Mouse (Mus musculus): ENCODE results near the gene Vamp8. TPM values are rescaled to one million over a fixed set of nuclear protein-coding genes. Genes with fewer than 3 reads are reported as not detected.

Gene Vamp8
- total RNA-seq, 1 experiment from 2014 or later, result 230 TPM

GRCm38 (mm10) chr6:72409567-72409966 is 19.1 kb upstream of the Vamp8 start:
- no peak for ATAC-seq (ENCODE audit: extremely low read depth, insufficient number of reproducible peaks, low FRiP score, poor library complexity, severe bottlenecking)

GRCm38 (mm10) chr6:72407119-72407518 is 16.6 kb upstream of the Vamp8 start:
- peak; percentile 97 for ATAC-seq (ENCODE audit: extremely low read depth, insufficient number of reproducible peaks, low FRiP score, poor library complexity, severe bottlenecking)

GRCm38 (mm10) chr6:72405356-72405755 is 14.9 kb upstream of the Vamp8 start:
- no peak for ATAC-seq (ENCODE audit: extremely low read depth, insufficient number of reproducible peaks, low FRiP score, poor library complexity, severe bottlenecking)

- ATAC-seq (ENCODE audit: extremely low read depth, insufficient number of reproducible peaks, low FRiP score, poor library complexity, severe bottlenecking), result peak; percentile 92
These were observed 11.4 kb upstream of the Vamp8 start for GRCm38 (mm10) chr6:72401875-72402274.

GRCm38 (mm10) chr6:72399967-72400366 is 9.5 kb upstream of the Vamp8 start:
- no peak for ATAC-seq (ENCODE audit: extremely low read depth, insufficient number of reproducible peaks, low FRiP score, poor library complexity, severe bottlenecking)

- ATAC-seq (ENCODE audit: extremely low read depth, insufficient number of reproducible peaks, low FRiP score, poor library complexity, severe bottlenecking), result no peak
These were observed 6.3 kb upstream of the Vamp8 start for GRCm38 (mm10) chr6:72396837-72397251.

- ATAC-seq (ENCODE audit: extremely low read depth, insufficient number of reproducible peaks, low FRiP score, poor library complexity, severe bottlenecking), result no peak
These were observed 1.8 kb upstream of the Vamp8 start for GRCm38 (mm10) chr6:72392341-72392740.

- no peak for ATAC-seq (ENCODE audit: extremely low read depth, insufficient number of reproducible peaks, low FRiP score, poor library complexity, severe bottlenecking)
These were observed 455 bp upstream of the Vamp8 start for GRCm38 (mm10) chr6:72390795-72391521.

- peak; percentile 62 for ATAC-seq (ENCODE audit: extremely low read depth, insufficient number of reproducible peaks, low FRiP score, poor library complexity, severe bottlenecking)
These were observed 997 bp downstream of the Vamp8 start for GRCm38 (mm10) chr6:72389471-72389940.

- ATAC-seq (ENCODE audit: extremely low read depth, insufficient number of reproducible peaks, low FRiP score, poor library complexity, severe bottlenecking), result no peak
These were observed 1.6 kb downstream of the Vamp8 start for GRCm38 (mm10) chr6:72388791-72389329.

GRCm38 (mm10) chr6:72388266-72388665 is 2.2 kb downstream of the Vamp8 start:
- no peak for ATAC-seq (ENCODE audit: extremely low read depth, insufficient number of reproducible peaks, low FRiP score, poor library complexity, severe bottlenecking)

- no peak for ATAC-seq (ENCODE audit: extremely low read depth, insufficient number of reproducible peaks, low FRiP score, poor library complexity, severe bottlenecking)
These were observed 2.7 kb downstream of the Vamp8 start for GRCm38 (mm10) chr6:72387816-72388215.

GRCm38 (mm10) chr6:72386561-72386960 is 3.9 kb downstream of the Vamp8 start:
- no peak for ATAC-seq (ENCODE audit: extremely low read depth, insufficient number of reproducible peaks, low FRiP score, poor library complexity, severe bottlenecking)

GRCm38 (mm10) chr6:72385258-72385657 is 5.2 kb downstream of the Vamp8 start:
- no peak for ATAC-seq (ENCODE audit: extremely low read depth, insufficient number of reproducible peaks, low FRiP score, poor library complexity, severe bottlenecking)

- ATAC-seq (ENCODE audit: extremely low read depth, insufficient number of reproducible peaks, low FRiP score, poor library complexity, severe bottlenecking), result no peak
These were observed 6.6 kb downstream of the Vamp8 start for GRCm38 (mm10) chr6:72383952-72384351.

GRCm38 (mm10) chr6:72383142-72383820 is 7.2 kb downstream of the Vamp8 start:
- ATAC-seq (ENCODE audit: extremely low read depth, insufficient number of reproducible peaks, low FRiP score, poor library complexity, severe bottlenecking), result no peak

- no peak for ATAC-seq (ENCODE audit: extremely low read depth, insufficient number of reproducible peaks, low FRiP score, poor library complexity, severe bottlenecking)
These were observed 8.0 kb downstream of the Vamp8 start for GRCm38 (mm10) chr6:72382494-72382893.

- peak; percentile 91 for ATAC-seq (ENCODE audit: extremely low read depth, insufficient number of reproducible peaks, low FRiP score, poor library complexity, severe bottlenecking)
These were observed 10.3 kb downstream of the Vamp8 start, which contains the start of gene Vamp5 for GRCm38 (mm10) chr6:72380131-72380770. Gene Vamp5, minus strand, starts transcription at chr6:72380468.

- 0 out of 2 replicates have a peak, but pooled peaks have one; percentile 1 for ATAC-seq (ENCODE audit: extremely low read depth, insufficient number of reproducible peaks, low FRiP score, poor library complexity, severe bottlenecking)
These were observed 10.9 kb downstream of the Vamp8 start for GRCm38 (mm10) chr6:72379377-72380130.
